Mouse (Mus musculus) stomach, postnatal 0 days (tissue): ENCODE measurements at regions not wholly inside any gene's neighbourhood (a gene's known extent, or its start where the extent isn't known, plus 50 kb on each side); places are given as distances from the start of the nearest gene placed in this dataset.

ENCODE experiments used
- CTCF ChIP-seq: IDR thresholded peaks from 2 replicates; pipeline ENCODE4 v1.5.1; 2016; ENCODE audit warnings: antibody characterized with exemption, low read depth, mild to moderate bottlenecking, moderate library complexity
- EP300 ChIP-seq: optimal IDR thresholded peaks from 2 replicates; pipeline ENCODE3; 2016; ENCODE audit warnings: antibody characterized with exemption

- TF ChIP-seq CTCF (no peak), EP300 (no peak)
These were observed 1482.7 kb upstream of the Tenm3 start for GRCm38 (mm10) chr8:50326485-50326884.
